Mouse (Mus musculus) testis, adult 2 months (tissue): ENCODE results near the gene Snrpa1. TPM values are rescaled to one million over a fixed set of nuclear protein-coding genes. Genes with fewer than 3 reads are reported as not detected.

Experiments
- H3K27ac ChIP-seq: fragments of 200-500 bp; 2 replicates; pipeline ENCODE4 v1.5.1; 2012; ENCODE audit warnings: low read depth, low read length; ENCODE audit not compliant: control insufficient read depth, insufficient read depth
- H3K27me3 ChIP-seq: fragments of 200-500 bp; 2 replicates; pipeline ENCODE4 v1.6.1; 2012; ENCODE audit warnings: mild to moderate bottlenecking, low read length, moderate library complexity; ENCODE audit not compliant: control insufficient read depth, insufficient read depth
- H3K36me3 ChIP-seq: fragments of 200-500 bp; 2 replicates; pipeline ENCODE4 v1.6.1; 2012; ENCODE audit warnings: mild to moderate bottlenecking, low read length; ENCODE audit not compliant: control insufficient read depth, insufficient read depth
- H3K4me1 ChIP-seq: fragments of 200-500 bp; 2 replicates; pipeline ENCODE4 v1.6.1; 2012; ENCODE audit warnings: low read length; ENCODE audit not compliant: control insufficient read depth, insufficient read depth
- H3K4me3 ChIP-seq: fragments of 200-500 bp; 2 replicates; pipeline ENCODE4 v1.5.1; 2012; ENCODE audit warnings: low read depth, mild to moderate bottlenecking, low read length, moderate library complexity, mixed read lengths; ENCODE audit not compliant: control insufficient read depth
- CTCF ChIP-seq: fragments of 200-500 bp; IDR thresholded peaks from 2 replicates; pipeline ENCODE4 v1.5.1; 2012; ENCODE audit warnings: low read depth, mild to moderate bottlenecking, inconsistent platforms, low read length, moderate library complexity; ENCODE audit not compliant: control insufficient read depth, insufficient read depth, insufficient replicate concordance
- POLR2A ChIP-seq: fragments of 200-500 bp; IDR thresholded peaks from 2 replicates; pipeline ENCODE4 v1.6.1; 2012; ENCODE audit warnings: low read depth, mild to moderate bottlenecking, inconsistent platforms, low read length, moderate library complexity; ENCODE audit not compliant: control insufficient read depth
- polyA plus RNA-seq: library from polyadenylated mRNA; depleted of rRNA; stranded (reverse); fragments of >200 nt; gene quantifications from 2 replicates; pipeline ENCODE4 v1.2.3, GENCODE M21; 2012

The Snrpa1 gene
- polyA plus RNA-seq, 1 experiment = 48.6 TPM

DNA sequence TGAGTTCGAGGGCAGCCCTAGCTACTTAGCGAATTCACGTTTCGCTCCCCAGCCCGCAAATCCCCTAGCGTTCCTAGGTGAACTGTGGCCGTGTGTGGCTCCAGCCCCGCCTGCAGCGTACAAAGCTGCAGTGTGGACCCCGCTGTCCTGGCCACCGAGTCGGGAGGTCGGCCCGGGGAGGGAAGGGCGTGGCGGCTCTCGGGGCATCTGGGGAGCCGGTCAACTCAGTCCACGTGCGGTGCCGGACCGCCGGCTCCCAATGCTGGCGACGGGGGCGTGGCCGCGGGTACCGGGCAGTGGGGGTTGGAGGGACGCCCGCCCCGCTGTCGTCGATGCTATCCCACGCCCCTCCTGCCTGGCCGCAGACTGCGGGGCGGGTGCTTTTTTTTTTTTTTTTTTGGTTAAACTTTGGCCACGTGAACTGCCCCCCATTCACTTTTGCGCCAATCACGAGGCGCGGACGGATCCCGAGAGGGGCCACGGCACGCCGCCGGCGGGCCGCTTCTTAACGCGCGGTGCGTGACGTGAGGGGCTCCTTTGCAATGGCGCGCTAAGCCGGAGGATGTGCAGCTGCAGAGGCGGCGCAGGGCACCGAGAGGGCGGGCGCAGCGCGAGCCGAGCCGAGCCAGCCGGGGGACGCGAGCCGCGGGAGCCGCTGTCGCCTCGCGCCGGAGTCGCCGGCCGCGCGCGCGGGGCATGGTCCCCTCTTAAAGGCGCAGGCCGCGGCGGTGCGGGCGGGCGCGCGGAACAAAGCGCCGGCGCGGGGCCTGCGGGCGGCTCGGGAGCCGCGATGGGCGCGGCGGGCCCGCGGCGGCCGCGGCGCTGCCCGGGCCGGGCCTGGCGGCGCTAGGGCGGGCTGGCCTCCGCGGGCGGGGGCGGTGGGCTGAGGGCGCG lies 50.4 kb downstream of the Snrpa1 start, which contains the start of gene Chsy1:
Chsy1 (plus strand) TSS at position 555 of the 894 bp plus-strand sequence.
- Histone ChIP-seq H3K4me3 (peak within 1 kb of the TSS; percentile 91), H3K4me1 (peaks cover 2% of the 10 kb centered on the region; the same call in 1 of the 2 replicates), H3K27ac (peak within 1 kb of the TSS; percentile 75), H3K36me3 (no peaks in the 10 kb centered on the region), H3K27me3 (no peaks in the 10 kb centered on the region)
- peak; percentile 71 for TF ChIP-seq POLR2A
- no peak for TF ChIP-seq CTCF

DNA sequence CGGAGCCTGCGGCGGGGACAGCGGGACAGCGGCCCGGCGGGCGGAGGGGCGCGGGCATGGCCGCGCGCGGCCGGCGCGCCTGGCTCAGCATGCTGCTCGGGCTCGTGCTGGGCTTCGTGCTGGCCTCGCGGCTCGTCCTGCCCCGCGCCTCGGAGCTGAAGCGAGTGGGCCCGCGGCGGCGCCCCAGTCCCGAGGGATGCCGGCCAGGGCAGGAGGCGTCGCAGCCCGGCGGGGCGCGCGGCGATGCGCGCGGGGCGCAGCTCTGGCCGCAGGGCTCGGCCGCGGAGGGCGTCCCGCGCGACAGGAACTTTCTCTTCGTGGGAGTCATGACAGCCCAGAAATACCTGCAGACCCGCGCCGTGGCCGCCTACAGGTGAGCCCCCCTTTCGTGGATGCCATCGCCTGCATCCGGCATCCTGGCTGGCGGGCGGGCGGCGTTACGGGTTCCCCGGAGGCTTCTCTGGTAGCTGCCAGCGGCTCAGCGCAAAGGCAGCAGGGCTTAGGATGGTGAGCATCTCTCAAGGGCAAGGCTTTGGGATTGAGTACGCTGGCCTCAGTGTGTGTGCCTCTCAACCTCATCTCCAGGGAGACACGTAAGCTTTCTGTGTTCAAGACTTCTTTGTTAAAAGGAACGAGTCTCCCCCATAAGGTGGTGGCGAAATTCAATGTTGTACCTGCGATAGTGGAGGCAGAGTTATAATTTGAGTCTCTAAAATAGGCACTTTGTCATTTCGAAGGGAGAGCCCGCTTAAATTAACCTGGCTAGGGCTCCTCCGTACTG lies 51.2 kb downstream of the Snrpa1 start:
- Histone ChIP-seq H3K27me3 (no peaks in the 10 kb centered on the region), H3K36me3 (no peaks in the 10 kb centered on the region), H3K4me1 (peaks cover 2% of the 10 kb centered on the region; the same call in 1 of the 2 replicates), H3K27ac (peak overlapping the region; percentile 18), H3K4me3 (peak overlapping the region; percentile 91)
- TF ChIP-seq POLR2A (no peak), CTCF (no peak)

DNA sequence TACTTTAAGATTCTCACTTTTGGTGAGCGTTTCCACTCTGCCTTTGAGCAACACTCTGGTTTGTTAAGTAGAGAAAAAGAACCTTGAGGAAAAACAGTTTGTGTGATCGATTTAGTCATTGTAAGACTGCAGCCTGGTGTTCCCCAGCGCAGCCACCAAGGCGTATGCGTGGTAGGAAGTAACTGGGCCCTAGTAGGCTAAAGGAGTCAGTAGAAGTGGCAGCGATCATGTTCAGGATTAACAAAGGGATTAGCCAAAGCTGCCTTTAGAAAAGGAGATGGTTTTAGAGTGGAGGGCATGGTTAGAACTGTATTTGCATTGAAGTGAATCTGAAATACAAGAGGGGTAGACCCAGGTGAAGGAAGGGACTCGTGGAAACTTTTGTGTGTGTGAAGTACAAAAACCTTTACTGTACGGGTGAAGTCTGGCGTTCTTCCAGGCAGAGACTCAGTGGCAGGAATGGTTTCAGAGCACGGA lies 51.9 kb downstream of the Snrpa1 start:
- TF ChIP-seq CTCF (no peak), POLR2A (no peak)
- Histone ChIP-seq H3K36me3 (no peaks in the 10 kb centered on the region), H3K27ac (no peak overlapping the region; the same call in 1 of the 2 replicates), H3K4me3 (no peak overlapping the region; the same call in 1 of the 2 replicates), H3K4me1 (peaks cover 2% of the 10 kb centered on the region; the same call in 1 of the 2 replicates), H3K27me3 (no peaks in the 10 kb centered on the region)

DNA sequence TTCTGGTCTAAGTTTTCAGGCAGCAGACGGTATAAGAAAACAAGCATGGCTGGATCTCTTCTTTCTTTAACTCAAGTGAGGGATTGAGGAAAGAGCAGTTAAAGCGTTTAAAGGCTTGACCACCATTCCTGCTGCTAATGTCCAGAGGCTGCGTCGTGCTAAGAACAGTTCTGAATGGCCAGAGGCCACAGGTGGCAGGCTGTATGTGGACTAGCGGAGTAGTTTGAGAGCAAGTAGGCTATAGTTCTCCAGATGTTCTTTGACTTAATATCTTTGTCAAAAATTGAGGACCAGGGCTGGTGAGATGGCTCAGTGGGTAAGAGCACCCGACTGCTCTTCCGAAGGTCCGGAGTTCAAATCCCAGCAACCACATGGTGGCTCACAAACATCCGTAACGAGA lies 52.4 kb downstream of the Snrpa1 start:
- Histone ChIP-seq H3K27ac (no peak overlapping the region), H3K4me3 (no peak overlapping the region), H3K27me3 (no peaks in the 10 kb centered on the region), H3K4me1 (peaks cover 2% of the 10 kb centered on the region; the same call in 1 of the 2 replicates), H3K36me3 (no peaks in the 10 kb centered on the region)
- TF ChIP-seq POLR2A = no peak
- TF ChIP-seq CTCF = no peak

DNA sequence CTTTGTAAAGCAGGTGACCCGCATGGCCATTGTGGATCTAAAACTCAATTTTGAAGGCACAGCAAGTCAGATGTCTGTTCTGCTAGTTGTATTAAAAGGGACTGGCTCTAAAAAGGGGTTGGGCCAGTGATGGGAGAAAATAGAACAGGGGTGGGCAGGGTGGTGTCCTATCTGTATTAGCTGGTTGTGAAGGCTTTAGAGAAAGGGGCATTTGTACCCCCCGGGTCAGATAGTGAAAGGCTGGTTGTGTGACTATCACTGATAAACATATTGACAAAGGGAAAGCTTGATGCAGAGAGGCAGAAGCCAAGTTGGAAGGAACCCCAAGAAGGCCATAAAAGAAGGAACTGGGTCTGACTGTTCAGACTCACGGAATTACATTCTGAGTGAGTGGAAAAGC lies 54.8 kb downstream of the Snrpa1 start:
- TF ChIP-seq CTCF (no peak), POLR2A (no peak)
- Histone ChIP-seq H3K27me3 (no peaks in the 10 kb centered on the region), H3K4me1 (peaks cover 3% of the 10 kb centered on the region; the same call in 1 of the 2 replicates)

DNA sequence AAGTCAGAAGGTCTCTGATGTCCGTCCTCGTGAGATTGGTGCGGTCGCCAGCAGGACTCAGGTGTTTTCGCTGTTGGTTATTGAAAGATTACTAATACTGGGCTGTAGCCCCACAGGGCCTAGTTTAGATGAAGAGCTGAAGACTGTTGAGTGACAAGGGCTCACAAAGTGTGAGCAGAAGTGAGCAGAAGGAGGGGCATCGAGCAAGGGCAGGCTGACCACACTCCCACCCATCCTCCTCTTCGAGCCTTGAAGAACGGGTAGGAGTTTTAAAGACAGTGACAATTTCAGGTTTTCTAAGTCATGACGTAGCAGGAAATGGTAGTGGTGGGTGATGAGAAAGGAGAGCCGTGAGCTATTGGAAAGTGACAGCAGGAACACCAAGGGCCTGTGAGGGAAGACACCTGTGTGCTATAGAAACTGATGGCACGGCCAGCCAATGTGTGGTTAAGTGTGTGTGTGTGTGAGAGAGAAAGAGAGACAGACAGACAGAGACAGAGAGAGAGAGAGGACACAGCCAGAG lies 57.1 kb downstream of the Snrpa1 start:
- Histone ChIP-seq H3K4me1 (peaks cover 3% of the 10 kb centered on the region; the same call in 1 of the 2 replicates), H3K27me3 (no peaks in the 10 kb centered on the region), H3K27ac (peak overlapping the region; percentile 61), H3K36me3 (no peaks in the 10 kb centered on the region), H3K4me3 (no peak overlapping the region)
- TF ChIP-seq CTCF (no peak), POLR2A (no peak)

More for the DNA sequence above, 54.8 kb downstream of the Snrpa1 start:
- Histone ChIP-seq H3K4me3 (no peak overlapping the region), H3K27ac (no peak overlapping the region), H3K36me3 (no peaks in the 10 kb centered on the region)

DNA sequence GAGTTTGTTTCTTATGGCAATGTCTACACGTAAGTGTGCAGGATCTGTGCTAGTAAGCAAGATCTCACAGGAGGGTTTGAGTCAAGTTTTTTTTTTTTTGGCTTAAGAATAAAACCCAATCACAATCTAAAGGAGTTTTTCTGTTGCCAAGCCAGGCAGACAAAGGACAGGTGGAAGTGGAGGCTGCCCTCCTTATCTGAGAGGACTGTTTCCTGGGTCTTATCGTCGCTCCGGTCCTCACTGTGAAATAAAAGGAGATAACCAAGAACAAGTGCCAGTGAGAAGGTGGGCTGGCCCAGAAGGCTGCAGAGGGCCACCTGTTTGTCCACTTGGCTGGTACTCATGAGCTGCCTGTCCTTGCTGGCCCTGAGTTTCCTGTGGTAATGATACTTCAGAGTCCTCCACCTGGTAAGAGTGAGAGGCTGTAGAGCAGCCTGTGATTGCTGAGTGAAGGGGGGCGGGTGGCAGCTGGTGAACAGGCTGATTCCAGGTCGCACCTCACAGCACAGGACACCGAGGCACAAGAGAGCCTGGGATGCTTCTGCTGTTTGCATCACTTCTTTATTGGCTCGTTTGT lies 58.2 kb downstream of the Snrpa1 start:
- Histone ChIP-seq H3K4me3 (peak overlapping the region; percentile 37), H3K4me1 (peaks cover 3% of the 10 kb centered on the region; the same call in 1 of the 2 replicates), H3K36me3 (no peaks in the 10 kb centered on the region), H3K27ac (no peak overlapping the region), H3K27me3 (no peaks in the 10 kb centered on the region)
- no peak for TF ChIP-seq CTCF
- TF ChIP-seq POLR2A = no peak
